Mouse (Mus musculus) lung, adult 2 months (tissue): ENCODE measurements around the gene Nav2.

ENCODE experiments used
- CTCF ChIP-seq: fragments of 200-500 bp; IDR thresholded peaks from 2 replicates; pipeline ENCODE4 v1.5.1; 2011; ENCODE audit warnings: mild to moderate bottlenecking, low read length, control low read depth; ENCODE audit not compliant: insufficient read depth
- POLR2A ChIP-seq: fragments of 200-500 bp; IDR thresholded peaks from 2 replicates; pipeline ENCODE4 v1.6.1; 2011; ENCODE audit warnings: low read depth, mild to moderate bottlenecking, control low read depth, low read length, borderline replicate concordance; ENCODE audit errors: extremely low read depth

- TF ChIP-seq CTCF (no peak), POLR2A (no peak)
These were observed 50.2 kb downstream of the Nav2 start for GRCm38 (mm10) chr7:48958528-48959315.
